Comparison of ENCODE assay signal across 16 mouse cellular contexts in the genomic region with DNA sequence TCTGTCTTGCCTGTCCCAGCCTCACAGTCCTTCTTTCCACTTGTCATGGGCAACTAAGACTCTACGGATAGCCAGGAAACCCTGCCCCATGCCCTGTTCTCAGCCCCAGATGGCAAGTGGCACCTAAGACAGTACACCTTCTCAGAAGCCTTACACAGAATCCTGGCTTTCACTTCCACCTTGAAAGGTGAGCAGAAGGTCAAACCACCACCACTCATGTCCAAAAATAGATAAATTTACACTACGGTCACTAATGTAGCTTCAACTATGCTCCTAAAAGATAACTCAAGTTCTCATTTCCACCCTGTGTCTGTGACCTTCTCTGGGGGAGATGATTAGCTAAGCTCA. TPM values are rescaled to one million over a fixed set of nuclear protein-coding genes. Genes with fewer than 3 reads are reported as not detected.
DNase-seq lines count a peak whose midpoint lies in the region; TF ChIP-seq lines count a peak whose summit lies in the region.
"Had no signal": no experiment of that assay in that cellular context is flagged by ENCODE, and none has a peak within 500 bp of the region (broad histone marks: within the 10 kb centered on the region; RNA-seq: fewer than 3 reads in every experiment).

No protein-coding gene starts in this region.

- no peak for TF ChIP-seq POLR2A in kidney, adult 2 months (IDR thresholded peaks at IDR 0.05; ENCODE audit: low read depth, low read length)
- TF ChIP-seq POLR2A in spleen, adult 2 months (IDR thresholded peaks at IDR 0.05; ENCODE audit: low read depth, low read length), result no peak
- no peak for TF ChIP-seq POLR2A in small intestine, adult 2 months (IDR thresholded peaks at IDR 0.05; ENCODE audit: low read depth, low read length)

- H3K27me3 ChIP-seq in heart, embryonic 10.5 days (ENCODE audit: insufficient read depth, poor library complexity, severe bottlenecking), result no peaks in the 10 kb centered on the region
- no peaks in the 10 kb centered on the region for H3K27me3 ChIP-seq in kidney, adult 2 months (replicated peaks; ENCODE audit: control insufficient read depth, insufficient read depth, low read length)
- no peaks in the 10 kb centered on the region for H3K27me3 ChIP-seq in spleen, adult 2 months (ENCODE audit: control insufficient read depth, insufficient read depth, low read length)
- H3K27me3 ChIP-seq in small intestine, adult 2 months (ENCODE audit: control insufficient read depth, insufficient read depth, low read length), result no peaks in the 10 kb centered on the region
- H3K27me3 ChIP-seq: embryonic facial prominence, embryonic 13.5 days; hindbrain, embryonic 15.5 days had no signal

- peaks cover 14% of the 10 kb centered on the region; the same call in 1 of the 2 replicates for H3K36me3 ChIP-seq in heart, embryonic 10.5 days
- peaks cover 2% of the 10 kb centered on the region; the same call in 1 of the 2 replicates for H3K36me3 ChIP-seq in kidney, adult 2 months (ENCODE audit: control insufficient read depth, insufficient read depth, low read length)
- H3K36me3 ChIP-seq in spleen, adult 2 months (ENCODE audit: control insufficient read depth, insufficient read depth, low read length), result no peaks in the 10 kb centered on the region
- no peaks in the 10 kb centered on the region for H3K36me3 ChIP-seq in small intestine, adult 2 months (ENCODE audit: control insufficient read depth, insufficient read depth, low read length)
- H3K36me3 ChIP-seq: embryonic facial prominence, embryonic 13.5 days; hindbrain, embryonic 15.5 days; limb, embryonic 10.5 days; midbrain, embryonic 10.5 days had no signal

- intact Hi-C loops in heart, postnatal 25 days (cut with DNase I), result no loop called here

- H3K9me3 ChIP-seq in heart, embryonic 10.5 days, result 0 out of 2 replicates have a peak, but pooled peaks cover 4% of the 10 kb centered on the region
- H3K9me3 ChIP-seq: embryonic facial prominence, embryonic 13.5 days; hindbrain, embryonic 15.5 days; limb, embryonic 10.5 days had no signal

- WGBS in heart, embryonic 10.5 days, result 69% methylated on average over 2 of the region's 2 CpGs
- WGBS in kidney, adult 2 months, result 61% methylated on average over 2 of the region's 2 CpGs
- 26% methylated on average over 2 of the region's 2 CpGs for WGBS in spleen, adult 2 months
- WGBS in small intestine, adult 2 months, result 72% methylated on average over 2 of the region's 2 CpGs

- TF ChIP-seq CTCF in kidney, adult 2 months (conservative IDR thresholded peaks at IDR 0.05; ENCODE audit: insufficient read depth, insufficient read length, low read depth, low read length), result no peak
- no peak for TF ChIP-seq CTCF in spleen, adult 2 months (IDR thresholded peaks at IDR 0.05; ENCODE audit: extremely low read depth, insufficient read depth, insufficient read length, insufficient replicate concordance)
- no peak for TF ChIP-seq CTCF in small intestine, adult 2 months (IDR thresholded peaks at IDR 0.05; ENCODE audit: extremely low read depth, insufficient read length, insufficient replicate concordance, low read depth, low read length)

- H3K27ac ChIP-seq in heart, embryonic 10.5 days, result peak overlapping the region; percentile 70; the same call in 1 of the 2 replicates
- peak overlapping the region; percentile 82 for H3K27ac ChIP-seq in kidney, adult 2 months (ENCODE audit: insufficient read depth, low read depth, low read length)
- peak overlapping the region; percentile 72 for H3K27ac ChIP-seq in spleen, adult 2 months (ENCODE audit: insufficient read depth, low read length)
- H3K27ac ChIP-seq in small intestine, adult 2 months (ENCODE audit: insufficient read depth, low read depth, low read length), result peak overlapping the region; percentile 76
- H3K27ac ChIP-seq: embryonic facial prominence, embryonic 13.5 days; hindbrain, embryonic 15.5 days; limb, embryonic 10.5 days; liver, embryonic 14.5 days; midbrain, embryonic 10.5 days; stomach, postnatal 0 days had no signal

- H3K4me1 ChIP-seq in heart, embryonic 10.5 days, result peaks cover 41% of the 10 kb centered on the region
- H3K4me1 ChIP-seq in kidney, adult 2 months (ENCODE audit: control insufficient read depth, insufficient read depth, low read length), result peaks cover 57% of the 10 kb centered on the region
- H3K4me1 ChIP-seq in spleen, adult 2 months (ENCODE audit: control insufficient read depth, insufficient read depth, insufficient read length), result peaks cover 28% of the 10 kb centered on the region; the same call in 1 of the 2 replicates
- peaks cover 35% of the 10 kb centered on the region; the same call in 1 of the 2 replicates for H3K4me1 ChIP-seq in small intestine, adult 2 months (ENCODE audit: control insufficient read depth, insufficient read depth, insufficient read length, low read length)
- H3K4me1 ChIP-seq: hindbrain, embryonic 15.5 days had no signal

- DNase-seq in heart, embryonic 10.5 days (ENCODE audit: low spot score), result no peak
- no peak for DNase-seq in heart, postnatal 25 days (ENCODE audit: low spot score)
- DNase-seq in kidney, adult 2 months, result no peak
- DNase-seq in kidney, postnatal 10 days, result no peak
- no peak for DNase-seq in spleen, adult 2 months (ENCODE audit: low read depth in 1 of 2, low spot score in 2 of 2)
- DNase-seq in spleen, postnatal 10 days (ENCODE audit: low spot score in 2 of 2), result no peak
- no peak for DNase-seq in adrenal gland, adult 18-20 months (ENCODE audit: low spot score in 2 of 2)
- DNase-seq: cerebellum, adult 8-10 months; retina, postnatal 1 day had no signal

- H3K4me3 ChIP-seq in heart, embryonic 10.5 days, result no peak overlapping the region
- H3K4me3 ChIP-seq in kidney, adult 2 months (ENCODE audit: insufficient read depth, low read depth, low read length), result no peak overlapping the region
- no peak overlapping the region for H3K4me3 ChIP-seq in spleen, adult 2 months (ENCODE audit: extremely low read depth, insufficient read depth, insufficient read length)
- no peak overlapping the region for H3K4me3 ChIP-seq in small intestine, adult 2 months (ENCODE audit: low read depth, low read length)
- H3K4me3 ChIP-seq: embryonic facial prominence, embryonic 13.5 days; hindbrain, embryonic 15.5 days; limb, embryonic 10.5 days; midbrain, embryonic 10.5 days had no signal

RNA-seq across cellular contexts. Expression of a gene that starts 15.0 kb away (rescaled TPM):
- polyA plus RNA-seq in heart, embryonic 10.5 days (2016; fragmentation: Nextera tagmentation; extraction: Ambion mirVana), result 11.2 and 21.9 TPM in 2 replicates
- 10 to 100 TPM; 24.3 to 27.3 TPM for total RNA-seq in heart, postnatal 25 days (2021)
- 74.5 and 76.5 TPM in 2 replicates for polyA plus RNA-seq in kidney, adult 2 months (2012; rRNA removed)
- 17.1 and 17.8 TPM in 2 replicates for polyA plus RNA-seq in spleen, adult 2 months (2012; rRNA removed)
- 18.6 and 43.3 TPM in 2 replicates for polyA plus RNA-seq in small intestine, adult 2 months (2012; rRNA removed)
- total RNA-seq in adrenal gland, adult 18-20 months (2021), result 1 to 10 TPM; 6.9 to 7.5 TPM

RNA-seq across cellular contexts. Expression of a gene that starts 33.8 kb away (rescaled TPM):
- 86.1 and 92.1 TPM in 2 replicates for polyA plus RNA-seq in heart, embryonic 10.5 days (2016; fragmentation: Nextera tagmentation; extraction: Ambion mirVana)
- total RNA-seq in heart, postnatal 25 days (2021), result 10 to 100 TPM; 32.7 to 36.8 TPM
- polyA plus RNA-seq in kidney, adult 2 months (2012; rRNA removed), result 111 and 118 TPM in 2 replicates
- 57.0 and 61.6 TPM in 2 replicates for polyA plus RNA-seq in spleen, adult 2 months (2012; rRNA removed)
- polyA plus RNA-seq in small intestine, adult 2 months (2012; rRNA removed), result 64.9 and 81.1 TPM in 2 replicates
- total RNA-seq in adrenal gland, adult 18-20 months (2021), result 10 to 100 TPM; 67.0 to 72.6 TPM
